Mouse (Mus musculus): ENCODE results near the gene Sirt2.

DNA sequence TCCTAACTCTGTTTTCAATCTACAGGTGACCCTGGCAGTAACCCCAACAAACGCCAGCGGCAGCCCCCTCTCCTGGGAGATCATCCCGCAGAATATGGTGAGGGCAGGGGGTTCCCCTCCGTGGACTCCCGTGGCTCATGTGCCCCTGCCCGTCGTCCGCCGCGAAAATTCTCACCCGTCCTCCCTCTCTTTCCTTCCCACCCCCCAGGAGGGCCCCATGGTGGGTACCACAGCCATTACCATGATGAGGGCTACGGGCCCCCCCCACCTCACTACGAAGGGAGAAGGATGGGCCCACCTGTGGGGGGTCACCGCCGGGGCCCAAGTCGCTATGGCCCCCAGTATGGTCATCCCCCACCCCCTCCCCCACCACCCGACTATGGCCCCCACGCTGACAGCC, 51.9 kb downstream of the Sirt2 start:
- TF ChIP-seq CTCF (IDR thresholded peaks at IDR 0.05; ENCODE audit: low read depth, low read length) (no peak), GATA1 (IDR thresholded peaks at IDR 0.05; ENCODE audit: borderline replicate concordance, low read length) (no peak)

All from G1E (cell line).